Mouse (Mus musculus) kidney, adult 18-20 months (tissue): ENCODE measurements around the gene Gm4907.
"Not testable (repeated sequence)": the region's sequence is repeated elsewhere in the genome, so short reads cannot be mapped to it uniquely, and the experiment has no call there.

Experiments
- DNase-seq: peaks from one replicate; pipeline ENCODE4 v3.0.0; 2021

Gene Gm4907

DNA sequence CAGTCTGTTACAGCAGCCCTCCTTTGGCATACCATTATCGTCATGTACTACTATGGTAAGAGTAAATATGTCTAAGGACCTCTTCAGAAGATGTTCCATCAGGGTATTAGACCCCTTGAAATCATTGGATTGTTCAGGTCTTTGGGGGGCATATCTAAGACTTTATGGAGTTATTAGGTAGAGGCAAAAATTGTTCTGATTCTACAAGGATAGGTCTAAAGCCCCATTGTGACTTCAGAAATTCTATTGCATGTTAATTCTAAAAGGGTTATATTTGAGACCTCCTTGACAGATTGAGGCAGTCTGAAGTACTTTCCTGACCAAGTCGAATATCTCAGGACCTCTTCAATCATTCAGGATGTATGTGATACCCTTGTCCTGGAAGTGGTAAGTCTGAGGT is at the start of gene Gm4907:
Gene Gm4907 (plus strand): TSS at position 301 of the 400 bp plus-strand sequence.
- DNase-seq = not testable (repeated sequence)

- not testable (repeated sequence) for DNase-seq
Measured at GRCm38 (mm10) chrX:23833784-23834183, 48.6 kb upstream of the Gm4907 start.

- no peak for DNase-seq
Measured at GRCm38 (mm10) chrX:23840921-23841320, 41.4 kb upstream of the Gm4907 start.

DNA sequence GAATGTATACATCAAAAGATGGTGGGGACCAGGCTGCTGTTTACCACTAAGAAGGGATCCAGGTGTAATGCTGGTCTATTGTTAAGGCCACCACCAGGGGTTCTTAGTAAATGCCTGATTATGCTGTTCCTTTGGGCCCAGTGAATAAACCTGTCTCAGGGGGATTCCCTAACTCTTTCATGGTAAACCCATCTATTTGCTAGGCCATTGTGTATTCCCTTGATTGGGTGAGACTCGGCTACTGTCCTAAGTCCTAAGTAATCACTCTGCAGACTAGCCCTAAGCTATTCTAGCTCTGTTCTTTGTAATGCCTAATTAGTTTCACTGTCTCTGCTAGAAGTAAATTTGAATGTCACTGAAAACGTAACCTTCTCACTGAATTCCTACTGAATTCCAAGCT is 71.8 kb downstream of the Gm4907 start:
- DNase-seq = no peak
